Mouse (Mus musculus) neural tube, embryonic 13.5 days (tissue): Measurements from ENCODE around the gene Trem1. TPM values are rescaled to one million over a fixed set of nuclear protein-coding genes. Genes with fewer than 3 reads are reported as not detected.

Experiments
- ATAC-seq: fragments of 200-750 bp; cut with Nextera tagmentation; 2 replicates; pipeline ENCODE4 v1.8.0; 2017; ENCODE audit warnings: low read depth, mild to moderate bottlenecking, moderate TSS enrichment, moderate library complexity
- H3K27ac ChIP-seq: fragments of 300-500 bp; sonication (generic); replicated peaks from 2 replicates; pipeline ENCODE4 v1.5.1; 2015; ENCODE audit warnings: moderate library complexity, mild to moderate bottlenecking, inconsistent platforms
- H3K27me3 ChIP-seq: fragments of 300-500 bp; sonication (generic); 2 replicates; pipeline ENCODE4 v1.6.1; 2015; ENCODE audit warnings: mild to moderate bottlenecking, inconsistent platforms
- H3K36me3 ChIP-seq: fragments of 300-500 bp; sonication (generic); 2 replicates; pipeline ENCODE4 v1.6.1; 2015; ENCODE audit warnings: mild to moderate bottlenecking, inconsistent platforms
- H3K4me1 ChIP-seq: fragments of 300-500 bp; sonication (generic); replicated peaks from 2 replicates; pipeline ENCODE4 v1.6.1; 2015; ENCODE audit warnings: inconsistent platforms
- H3K4me2 ChIP-seq: fragments of 300-500 bp; sonication (generic); 2 replicates; pipeline ENCODE4 v1.6.1; 2015; ENCODE audit warnings: inconsistent platforms, mild to moderate bottlenecking, moderate library complexity
- H3K4me3 ChIP-seq: fragments of 300-500 bp; sonication (generic); 2 replicates; pipeline ENCODE4 v1.5.1; 2015; ENCODE audit warnings: mild to moderate bottlenecking, inconsistent platforms
- H3K9ac ChIP-seq: fragments of 300-500 bp; sonication (generic); 2 replicates; pipeline ENCODE4 v1.6.1; 2015; ENCODE audit warnings: moderate library complexity, mild to moderate bottlenecking, inconsistent platforms
- H3K9me3 ChIP-seq: fragments of 300-500 bp; sonication (generic); 2 replicates; pipeline ENCODE4 v1.6.1; 2016; ENCODE audit warnings: inconsistent platforms
- WGBS: fragments of 180-500 bp; shearing (Covaris S2); methylation state at CpG from one replicate; pipeline ENCODE4 v1.1.7; 2015; 5-methylcytosine and 5-hydroxymethylcytosine counted together
- polyA plus RNA-seq: library from polyadenylated mRNA; unstranded; fragments of >200 nt; fragmentation: Nextera tagmentation; extraction: Ambion mirVana; gene quantifications from 2 replicates; pipeline ENCODE4 v1.2.1, GENCODE M21; 2015

Trem1 gene
- polyA plus RNA-seq = 0.06 TPM in 1 of 2 replicates, not detected in the other

DNA sequence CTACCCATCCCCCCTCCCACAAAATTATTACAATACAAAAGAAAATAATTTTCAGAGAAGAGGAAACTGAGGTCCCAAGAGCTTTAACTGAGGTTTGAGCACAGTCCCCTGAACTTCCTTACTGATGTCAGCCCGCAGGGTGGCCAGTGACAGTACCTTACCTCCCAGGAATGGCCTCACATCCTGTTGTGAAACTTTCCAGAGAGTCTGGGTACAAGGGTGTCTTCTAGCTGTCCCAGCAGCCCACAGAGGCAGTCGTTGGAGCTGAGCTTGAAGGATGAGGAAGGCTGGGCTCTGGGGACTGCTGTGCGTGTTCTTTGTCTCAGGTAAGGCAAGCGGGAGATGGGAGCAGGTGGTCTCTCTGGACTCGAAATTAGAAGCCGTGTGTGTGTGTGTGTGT is at the start of gene Trem1:
Gene Trem1 (plus strand): TSS at position 251 of the 400 bp plus-strand sequence.
- Histone ChIP-seq H3K9ac (no peak within 1 kb of the TSS), H3K36me3 (no peaks in the 10 kb centered on the region), H3K4me2 (no peak within 1 kb of the TSS), H3K4me3 (no peak within 1 kb of the TSS), H3K4me1 (no peaks in the 10 kb centered on the region), H3K27me3 (no peaks in the 10 kb centered on the region), H3K27ac (no peak within 1 kb of the TSS), H3K9me3 (no peaks in the 10 kb centered on the region)
- 85% methylated on average over 6 of the region's 6 CpGs for WGBS
- ATAC-seq = no peak

DNA sequence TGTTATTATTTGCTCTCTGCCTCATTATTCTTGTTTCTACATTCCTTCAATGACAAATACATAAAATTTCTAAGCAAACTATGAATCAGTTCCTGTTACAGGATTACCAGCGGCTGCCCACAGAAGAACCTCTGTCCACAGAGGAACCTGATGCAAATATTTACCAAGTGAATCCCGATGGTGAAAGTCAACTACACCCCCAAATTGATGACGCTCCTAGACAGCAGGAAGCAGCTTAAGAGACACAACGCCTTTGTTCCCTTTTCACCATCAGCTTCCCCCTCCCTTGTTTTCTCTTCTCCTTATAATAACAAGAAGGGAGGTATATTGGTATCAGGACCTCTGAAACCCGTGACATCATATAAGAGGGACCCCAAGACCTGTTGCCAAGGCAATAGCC is 47.3 kb upstream of the Trem1 start:
- no peaks in the 10 kb centered on the region for H3K9me3 ChIP-seq
- no peak overlapping the region for H3K27ac ChIP-seq
- no peak overlapping the region for H3K4me3 ChIP-seq
- H3K4me1 ChIP-seq = no peaks in the 10 kb centered on the region
- WGBS = 76% methylated on average over 5 of the region's 5 CpGs
- no peak for ATAC-seq
- no peak overlapping the region for H3K4me2 ChIP-seq
- no peaks in the 10 kb centered on the region for H3K36me3 ChIP-seq
- H3K27me3 ChIP-seq = no peaks in the 10 kb centered on the region
- H3K9ac ChIP-seq = no peak overlapping the region

DNA sequence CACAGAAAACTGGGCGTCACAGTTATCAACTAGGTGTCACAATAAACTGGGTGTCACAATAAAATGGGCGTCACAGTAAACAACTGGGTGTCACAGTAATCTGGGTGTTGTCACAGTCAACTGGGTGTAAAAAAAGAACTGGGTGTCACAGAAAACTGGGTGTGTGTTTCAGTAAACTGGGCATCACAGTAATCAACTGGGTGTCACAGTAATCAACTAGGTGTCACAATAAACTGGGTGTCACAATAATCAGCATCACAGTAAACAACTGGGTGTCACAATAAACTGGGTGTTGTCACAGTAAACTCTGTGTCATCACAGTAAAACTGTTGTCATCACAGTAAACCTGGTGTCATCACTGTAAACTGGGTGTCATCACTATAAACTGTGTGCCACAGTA is 40.2 kb upstream of the Trem1 start:
- 82% methylated on average over 2 of the region's 2 CpGs for WGBS
- H3K36me3 ChIP-seq = no peaks in the 10 kb centered on the region

DNA sequence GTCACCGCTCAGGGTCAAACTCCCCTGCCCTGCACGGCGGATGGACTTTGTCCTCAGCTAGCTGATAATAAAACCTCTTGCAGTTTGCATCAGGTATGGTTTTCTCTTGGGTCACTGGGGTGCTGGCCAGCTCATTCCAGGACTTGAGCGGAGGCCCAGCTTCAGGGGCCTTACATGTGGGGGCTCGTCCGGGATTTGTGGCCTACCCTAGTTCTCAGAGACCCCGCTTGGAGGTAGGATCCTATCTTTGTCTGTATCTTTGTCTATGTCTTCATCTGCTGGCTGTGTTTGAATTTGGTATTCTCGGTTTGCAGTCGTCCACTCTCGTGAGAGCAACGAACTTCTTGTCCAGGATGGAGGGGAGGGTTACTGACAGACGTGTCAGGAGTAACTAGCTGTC is 29.5 kb upstream of the Trem1 start:
- Histone ChIP-seq H3K9ac (no peak overlapping the region), H3K4me1 (no peaks in the 10 kb centered on the region), H3K36me3 (no peaks in the 10 kb centered on the region), H3K27ac (no peak overlapping the region), H3K9me3 (0 out of 2 replicates have a peak, but pooled peaks cover 12% of the 10 kb centered on the region), H3K27me3 (no peaks in the 10 kb centered on the region), H3K4me2 (no peak overlapping the region), H3K4me3 (no peak overlapping the region)
- 96% methylated on average over 12 of the region's 12 CpGs for WGBS
- no peak for ATAC-seq

More for the DNA sequence above, 40.2 kb upstream of the Trem1 start:
- Histone ChIP-seq H3K27ac (no peak overlapping the region), H3K4me3 (no peak overlapping the region), H3K4me2 (no peak overlapping the region), H3K9me3 (no peaks in the 10 kb centered on the region), H3K4me1 (no peaks in the 10 kb centered on the region), H3K9ac (no peak overlapping the region), H3K27me3 (no peaks in the 10 kb centered on the region)
- ATAC-seq = no peak

DNA sequence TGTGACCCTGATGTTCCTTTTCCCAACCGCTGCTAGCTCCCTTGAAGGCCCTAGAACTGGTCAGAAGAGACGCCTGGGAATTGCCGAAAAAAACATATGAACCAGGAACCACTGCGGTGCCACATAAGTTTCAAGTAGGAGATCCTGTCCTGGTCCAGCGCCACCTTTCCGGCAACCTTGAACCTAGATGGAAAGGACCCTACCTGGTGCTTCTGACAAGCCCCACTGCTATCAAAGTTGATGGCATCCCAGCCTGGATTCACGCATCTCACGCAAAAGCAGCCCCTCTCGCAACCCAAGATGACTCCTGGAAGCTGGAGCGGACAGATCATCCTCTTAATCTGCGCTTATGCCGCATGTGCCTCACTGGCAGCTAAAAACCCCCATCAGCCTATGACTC is 20.0 kb upstream of the Trem1 start:
- 95% methylated on average over 12 of the region's 12 CpGs for WGBS
- Histone ChIP-seq H3K36me3 (no peaks in the 10 kb centered on the region), H3K4me3 (no peak overlapping the region), H3K4me2 (no peak overlapping the region), H3K9me3 (no peaks in the 10 kb centered on the region), H3K27me3 (no peaks in the 10 kb centered on the region), H3K27ac (no peak overlapping the region), H3K9ac (no peak overlapping the region), H3K4me1 (no peaks in the 10 kb centered on the region)
- ATAC-seq = no peak

DNA sequence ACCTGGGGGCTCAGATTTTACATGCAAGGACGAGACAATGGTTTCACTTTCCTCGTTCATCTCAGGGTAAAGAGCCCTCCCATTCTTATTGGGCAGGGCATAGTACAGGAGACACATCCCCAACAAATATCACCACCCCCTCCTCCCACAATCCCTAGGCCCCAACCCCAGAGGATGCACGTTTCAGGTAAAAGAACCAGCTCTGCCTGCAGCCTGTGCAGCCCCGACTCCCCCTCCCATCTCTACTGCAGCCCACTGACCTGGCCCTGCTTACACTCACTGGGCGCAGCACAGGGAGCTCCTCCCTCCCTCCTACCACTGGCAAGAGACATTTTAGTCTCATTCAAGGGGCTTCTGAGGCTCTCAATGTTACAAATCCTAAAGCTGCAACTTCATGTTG is 19.1 kb upstream of the Trem1 start:
- 79% methylated on average over 5 of the region's 5 CpGs for WGBS
- no peaks in the 10 kb centered on the region for H3K36me3 ChIP-seq

DNA sequence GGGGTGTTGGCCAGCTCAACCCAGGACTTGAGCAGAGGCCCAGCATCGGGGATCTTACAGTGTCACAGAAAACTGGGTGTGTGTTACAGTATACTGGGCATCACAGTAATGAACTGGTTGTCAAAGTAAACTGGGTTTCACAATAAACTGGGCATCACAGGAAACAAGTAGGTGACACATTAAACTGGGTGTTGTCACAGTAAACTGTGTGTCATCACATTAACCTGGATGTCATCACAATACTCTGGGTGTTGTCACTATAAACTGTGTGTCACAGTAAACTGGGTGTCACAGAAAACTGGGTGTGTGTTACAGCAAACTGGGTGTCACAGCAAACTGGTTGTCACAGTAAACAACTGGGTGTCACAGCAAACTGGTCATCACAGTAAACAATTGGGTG is 17.1 kb upstream of the Trem1 start:
- Histone ChIP-seq H3K27ac (no peak overlapping the region), H3K9me3 (no peaks in the 10 kb centered on the region), H3K9ac (no peak overlapping the region), H3K4me2 (no peak overlapping the region), H3K36me3 (no peaks in the 10 kb centered on the region), H3K4me3 (no peak overlapping the region), H3K27me3 (no peaks in the 10 kb centered on the region), H3K4me1 (no peaks in the 10 kb centered on the region)
- 94% methylated on average over 1 of the region's 1 CpGs for WGBS
- ATAC-seq = no peak

More for the DNA sequence above, 19.1 kb upstream of the Trem1 start:
- ATAC-seq = no peak
- Histone ChIP-seq H3K27me3 (no peaks in the 10 kb centered on the region), H3K9ac (no peak overlapping the region), H3K4me1 (no peaks in the 10 kb centered on the region), H3K4me3 (no peak overlapping the region), H3K27ac (no peak overlapping the region), H3K9me3 (no peaks in the 10 kb centered on the region), H3K4me2 (no peak overlapping the region)

DNA sequence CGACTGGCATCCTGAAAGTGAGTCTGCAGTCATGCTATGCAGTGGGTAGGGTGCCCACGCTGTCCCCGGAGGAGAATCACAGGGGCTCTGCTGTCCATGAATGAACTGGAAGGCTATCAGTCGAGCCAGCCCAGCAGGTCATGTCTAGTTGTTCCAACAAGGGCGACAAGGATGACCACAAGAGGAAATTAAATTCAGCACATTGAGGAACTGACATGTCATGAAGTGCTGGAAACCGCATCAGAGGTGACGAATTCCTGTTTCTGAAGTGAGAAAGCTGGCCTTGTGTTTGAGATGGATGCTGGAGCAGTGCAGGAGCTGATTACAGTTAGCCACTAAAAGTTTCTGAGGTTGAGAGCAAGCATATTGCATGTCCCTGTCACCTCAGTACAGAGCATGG is 1.9 kb upstream of the Trem1 start:
- H3K4me1 ChIP-seq = no peaks in the 10 kb centered on the region
- H3K4me3 ChIP-seq = no peak overlapping the region
- no peak for ATAC-seq
- H3K9me3 ChIP-seq = no peaks in the 10 kb centered on the region
- H3K27me3 ChIP-seq = no peaks in the 10 kb centered on the region
- no peak overlapping the region for H3K9ac ChIP-seq
- WGBS = 90% methylated on average over 7 of the region's 7 CpGs
- no peak overlapping the region for H3K27ac ChIP-seq
- H3K4me2 ChIP-seq = no peak overlapping the region
- no peaks in the 10 kb centered on the region for H3K36me3 ChIP-seq

DNA sequence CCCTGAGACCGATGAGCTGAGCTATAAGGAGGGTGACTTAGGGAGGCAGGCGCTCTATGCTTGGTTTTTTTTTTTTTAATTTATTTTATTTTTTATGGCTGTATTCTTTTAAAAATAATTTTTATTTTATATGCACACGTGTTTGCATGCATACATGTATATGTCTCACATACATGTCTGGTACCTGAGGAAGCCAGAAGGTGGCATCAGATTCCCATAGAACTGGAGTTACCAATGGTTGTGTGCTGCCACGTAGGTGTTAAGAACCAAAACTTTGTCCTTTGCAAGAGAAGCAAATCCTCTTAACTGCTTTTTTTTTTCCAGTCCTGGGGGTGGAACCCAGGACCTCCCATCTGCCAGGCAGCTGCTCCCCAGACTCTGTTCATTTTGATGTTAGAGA is 1.2 kb downstream of the Trem1 start:
- H3K36me3 ChIP-seq = no peaks in the 10 kb centered on the region
- H3K27ac ChIP-seq = no peak overlapping the region
- no peaks in the 10 kb centered on the region for H3K27me3 ChIP-seq
- H3K9ac ChIP-seq = no peak overlapping the region
- 96% methylated on average over 4 of the region's 4 CpGs for WGBS
- H3K4me3 ChIP-seq = no peak overlapping the region
- ATAC-seq = no peak
- H3K4me2 ChIP-seq = no peak overlapping the region
- H3K4me1 ChIP-seq = no peaks in the 10 kb centered on the region
- H3K9me3 ChIP-seq = no peaks in the 10 kb centered on the region

DNA sequence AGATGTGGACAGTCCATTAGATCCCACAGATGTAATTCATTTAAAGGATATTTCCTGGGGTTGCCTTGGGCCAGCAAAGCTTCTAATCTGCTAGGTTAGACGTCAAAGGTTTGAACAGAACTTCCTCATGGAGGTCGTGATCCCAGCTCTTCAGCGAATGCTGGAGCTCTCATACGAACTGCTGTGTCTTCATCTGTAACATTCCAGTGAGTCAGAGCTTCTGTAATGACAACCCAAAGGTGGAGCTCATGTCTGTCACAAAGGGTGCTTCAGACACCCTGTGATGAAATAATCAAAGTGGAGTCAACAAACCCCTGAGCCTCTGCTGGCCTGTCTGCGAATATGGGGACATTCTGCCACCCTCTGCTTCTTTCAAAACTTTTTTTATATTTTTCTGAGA is 2.0 kb downstream of the Trem1 start:
- 80% methylated on average over 5 of the region's 5 CpGs for WGBS
- no peaks in the 10 kb centered on the region for H3K36me3 ChIP-seq
- H3K4me2 ChIP-seq = no peak overlapping the region
- H3K27me3 ChIP-seq = no peaks in the 10 kb centered on the region
- no peak for ATAC-seq
- H3K9me3 ChIP-seq = no peaks in the 10 kb centered on the region
- H3K4me1 ChIP-seq = no peaks in the 10 kb centered on the region
- H3K4me3 ChIP-seq = no peak overlapping the region
- H3K27ac ChIP-seq = no peak overlapping the region
- H3K9ac ChIP-seq = no peak overlapping the region

DNA sequence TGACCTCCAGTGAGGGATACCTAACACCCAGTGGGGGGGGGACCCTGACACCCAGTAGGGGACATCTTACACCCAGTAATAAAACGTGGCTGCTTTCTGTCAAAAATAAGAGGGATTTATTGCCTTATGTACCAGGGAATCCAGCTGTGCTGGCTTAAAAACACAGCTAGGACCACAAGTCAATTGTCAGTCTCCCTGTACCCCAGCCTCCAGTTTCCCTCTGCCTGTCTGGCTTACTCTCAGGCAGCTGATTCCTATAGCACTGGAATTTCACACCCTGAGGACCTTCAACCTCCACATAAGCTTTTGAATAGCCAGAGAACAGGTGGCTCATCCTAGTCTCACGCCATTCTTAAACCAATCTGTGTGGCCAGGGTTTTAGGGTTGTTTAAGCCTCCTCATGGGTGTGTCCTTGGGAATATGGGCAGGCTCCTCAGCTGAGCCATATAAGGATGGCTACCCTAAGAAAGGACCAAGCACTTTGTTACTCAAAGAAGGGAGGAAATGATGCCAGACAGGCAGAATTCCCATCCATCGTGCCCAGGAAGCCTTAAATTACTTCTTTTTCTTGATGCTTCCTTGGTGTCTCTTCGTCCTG is 3.3 kb downstream of the Trem1 start:
- Histone ChIP-seq H3K9me3 (no peaks in the 10 kb centered on the region), H3K27me3 (no peaks in the 10 kb centered on the region)
- WGBS = 40% methylated on average over 4 of the region's 4 CpGs

DNA sequence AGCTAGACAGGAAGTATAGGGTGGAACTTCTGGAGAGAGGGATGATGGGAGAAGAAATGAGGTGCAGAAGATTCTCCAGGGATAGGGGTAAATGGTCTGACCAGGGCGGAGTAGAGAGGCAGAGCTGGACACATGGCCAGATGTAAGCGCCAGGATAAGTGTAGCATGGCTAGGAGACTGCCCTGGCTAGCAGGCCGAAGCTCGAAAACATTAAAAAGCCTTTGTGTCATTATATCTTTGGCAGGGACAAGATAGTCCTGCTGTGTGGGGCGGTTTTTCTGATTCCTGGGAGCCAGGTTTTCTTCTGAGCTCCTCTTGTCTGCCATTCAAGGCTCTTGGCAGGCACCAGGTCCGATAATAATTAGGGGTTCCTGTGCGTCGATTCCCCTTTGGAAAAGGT is 5.1 kb downstream of the Trem1 start:
- H3K9me3 ChIP-seq = no peaks in the 10 kb centered on the region
- no peaks in the 10 kb centered on the region for H3K4me1 ChIP-seq
- H3K27me3 ChIP-seq = no peaks in the 10 kb centered on the region
- no peak overlapping the region for H3K4me2 ChIP-seq
- no peaks in the 10 kb centered on the region for H3K36me3 ChIP-seq
- ATAC-seq = no peak
- no peak overlapping the region for H3K9ac ChIP-seq
- no peak overlapping the region for H3K4me3 ChIP-seq
- H3K27ac ChIP-seq = no peak overlapping the region
- 94% methylated on average over 8 of the region's 8 CpGs for WGBS

More for the DNA sequence above, 3.3 kb downstream of the Trem1 start:
- no peak for ATAC-seq
- no peaks in the 10 kb centered on the region for H3K4me1 ChIP-seq
- no peak overlapping the region for H3K27ac ChIP-seq
- no peaks in the 10 kb centered on the region for H3K36me3 ChIP-seq
- H3K4me3 ChIP-seq = no peak overlapping the region
- no peak overlapping the region for H3K9ac ChIP-seq
- no peak overlapping the region for H3K4me2 ChIP-seq

DNA sequence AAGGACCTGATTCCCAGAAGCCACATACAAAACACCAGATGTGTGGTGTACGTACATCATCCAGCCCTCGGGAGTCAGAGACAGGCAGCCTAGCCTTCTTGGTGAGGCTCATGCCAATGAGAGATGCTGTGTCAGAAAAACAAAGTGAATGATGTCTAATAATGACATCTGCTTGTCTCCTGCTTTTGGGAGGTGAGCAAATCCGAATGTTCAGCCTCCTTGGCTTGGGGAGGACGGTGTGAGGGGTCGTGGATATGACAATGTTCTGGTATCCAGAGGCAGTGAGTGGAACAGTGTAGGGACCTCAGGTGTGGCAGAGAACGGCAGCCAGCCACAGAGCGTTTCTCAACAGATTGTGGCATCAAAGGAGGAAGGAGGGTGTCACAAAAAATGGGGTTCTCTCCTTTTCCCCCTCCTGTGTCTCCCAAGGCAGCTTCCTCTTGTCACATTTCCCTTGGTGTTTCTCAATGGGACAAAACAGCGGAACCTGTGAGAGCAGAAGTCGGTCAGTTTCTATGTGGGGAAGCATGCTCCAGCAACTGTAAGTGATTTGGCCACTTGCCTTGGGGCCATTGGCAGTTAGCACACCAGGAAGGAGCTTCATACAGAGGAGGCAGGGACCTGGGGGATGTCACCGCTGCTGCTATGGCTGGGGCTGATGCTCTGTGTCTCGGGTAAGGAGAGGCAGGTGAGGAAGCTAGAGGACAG is 14.8 kb downstream of the Trem1 start, which contains the start of gene Trem3:
Gene Trem3 (plus strand): TSS at position 557 of the 708 bp plus-strand sequence.
- Histone ChIP-seq H3K4me3 (no peak within 1 kb of the TSS), H3K36me3 (no peaks in the 10 kb centered on the region), H3K4me1 (no peaks in the 10 kb centered on the region), H3K27ac (no peak within 1 kb of the TSS), H3K9me3 (peaks cover 2% of the 10 kb centered on the region; the same call in 1 of the 2 replicates), H3K4me2 (no peak within 1 kb of the TSS), H3K9ac (no peak within 1 kb of the TSS), H3K27me3 (no peaks in the 10 kb centered on the region; the same call in 1 of the 2 replicates)
- ATAC-seq = no peak
- 84% methylated on average over 11 of the region's 11 CpGs for WGBS
